ENCODE assay signal across 9 mouse cellular contexts in the genomic region with DNA sequence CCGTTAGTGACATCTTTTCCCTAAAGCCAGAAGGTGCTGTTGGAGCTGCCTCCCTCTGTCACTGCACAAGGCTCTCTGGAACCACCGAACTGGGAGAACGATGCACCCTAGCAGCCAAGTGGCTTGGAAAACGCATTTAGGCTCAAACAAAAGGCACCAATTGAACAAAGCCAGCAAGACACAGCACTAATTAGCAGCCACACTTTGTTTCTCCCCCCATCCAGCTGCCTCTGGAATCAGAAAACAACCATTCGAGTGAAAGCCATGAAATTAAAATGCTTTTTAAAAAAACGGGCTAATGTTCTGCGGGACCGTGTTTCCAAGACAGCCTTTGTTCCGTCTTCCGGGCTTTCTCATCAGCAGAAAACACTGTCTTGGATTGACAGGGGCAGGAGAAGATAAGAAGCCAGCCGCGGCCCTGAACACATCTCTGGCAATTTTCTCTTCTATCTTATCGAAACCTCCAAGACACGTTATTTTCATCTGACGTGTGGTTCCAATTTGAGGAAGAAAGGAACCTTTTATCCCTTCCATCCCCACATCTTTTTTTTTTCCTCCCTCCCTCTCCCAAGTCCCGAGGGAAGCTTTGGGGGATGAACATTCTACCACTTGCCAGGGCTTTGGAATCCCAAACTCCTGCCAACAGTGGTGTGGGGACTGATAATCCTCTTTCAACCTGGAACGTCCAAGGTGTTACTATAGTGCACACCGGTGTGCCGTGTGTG. TPM values are rescaled to one million over a fixed set of nuclear protein-coding genes. Genes with fewer than 3 reads are reported as not detected.
DNase-seq lines count a peak whose midpoint lies in the region; ATAC-seq lines count a peak whose summit lies in the region.
"Had no signal": no experiment of that assay in that cellular context is flagged by ENCODE, and none has a peak within 500 bp of the region (broad histone marks: within the 10 kb centered on the region; RNA-seq: fewer than 3 reads in every experiment).

No protein-coding gene starts in this region.

- intact Hi-C loops in heart, postnatal 25 days (cut with DNase I) = no loop called here
- intact Hi-C loops in gastrocnemius, postnatal 36 days (cut with DNase I) = no loop called here

- H3K27me3 ChIP-seq in heart, embryonic 15.5 days = no peaks in the 10 kb centered on the region
- H3K27me3 ChIP-seq in embryonic facial prominence, embryonic 10.5 days (replicated peaks; ENCODE audit: low read depth, poor library complexity, severe bottlenecking) = peaks cover 13% of the 10 kb centered on the region; the same call in 1 of the 2 replicates
- no peaks in the 10 kb centered on the region for H3K27me3 ChIP-seq in intestine, embryonic 14.5 days (replicated peaks; ENCODE audit: control insufficient read depth, insufficient read depth, low read length)
- H3K27me3 ChIP-seq in midbrain, embryonic 15.5 days (replicated peaks) = no peaks in the 10 kb centered on the region

- no peak for ATAC-seq in heart, embryonic 15.5 days (replicated peaks; ENCODE audit: insufficient number of reproducible peaks, insufficient read depth, low FRiP score, low read depth)
- ATAC-seq in intestine, embryonic 14.5 days (replicated peaks; ENCODE audit: low FRiP score, low TSS enrichment, low read depth) = no peak
- ATAC-seq in midbrain, embryonic 15.5 days (replicated peaks) = no peak

- no peaks in the 10 kb centered on the region for H3K9me3 ChIP-seq in heart, embryonic 15.5 days (replicated peaks)
- no peaks in the 10 kb centered on the region for H3K9me3 ChIP-seq in embryonic facial prominence, embryonic 10.5 days
- H3K9me3 ChIP-seq in intestine, embryonic 14.5 days (ENCODE audit: control insufficient read depth, low read length) = no peaks in the 10 kb centered on the region
- no peaks in the 10 kb centered on the region for H3K9me3 ChIP-seq in midbrain, embryonic 15.5 days

- peaks cover 34% of the 10 kb centered on the region for H3K4me1 ChIP-seq in heart, embryonic 15.5 days (replicated peaks)
- H3K4me1 ChIP-seq in embryonic facial prominence, embryonic 10.5 days = peaks cover 42% of the 10 kb centered on the region
- no peaks in the 10 kb centered on the region for H3K4me1 ChIP-seq in intestine, embryonic 14.5 days (replicated peaks; ENCODE audit: control insufficient read depth, insufficient read depth, low read length)
- H3K4me1 ChIP-seq in midbrain, embryonic 15.5 days = peaks cover 31% of the 10 kb centered on the region

- H3K4me3 ChIP-seq in heart, embryonic 15.5 days = no peak overlapping the region
- H3K4me3 ChIP-seq in embryonic facial prominence, embryonic 10.5 days = peak overlapping the region; percentile 33; the same call in 1 of the 2 replicates
- H3K4me3 ChIP-seq in intestine, embryonic 14.5 days (ENCODE audit: low read depth, low read length) = no peak overlapping the region
- 0 out of 2 replicates have a peak overlapping the region, but pooled peaks have one; percentile 4 for H3K4me3 ChIP-seq in midbrain, embryonic 15.5 days

- no peak overlapping the region for H3K9ac ChIP-seq in heart, embryonic 15.5 days
- H3K9ac ChIP-seq in intestine, embryonic 14.5 days (ENCODE audit: low read length) = no peak overlapping the region
- H3K9ac ChIP-seq in midbrain, embryonic 15.5 days = no peak overlapping the region; the same call in 1 of the 2 replicates

- 9% methylated on average over 19 of the region's 19 CpGs for WGBS in heart, embryonic 15.5 days
- 10% methylated on average over 19 of the region's 19 CpGs for WGBS in embryonic facial prominence, embryonic 10.5 days
- 30% methylated on average over 19 of the region's 19 CpGs for WGBS in intestine, embryonic 14.5 days
- WGBS in midbrain, embryonic 15.5 days = 2% methylated on average over 19 of the region's 19 CpGs

- no peaks in the 10 kb centered on the region for H3K36me3 ChIP-seq in heart, embryonic 15.5 days
- H3K36me3 ChIP-seq in embryonic facial prominence, embryonic 10.5 days (replicated peaks) = no peaks in the 10 kb centered on the region
- H3K36me3 ChIP-seq in intestine, embryonic 14.5 days (ENCODE audit: control insufficient read depth, insufficient read depth, low read length) = no peaks in the 10 kb centered on the region
- no peaks in the 10 kb centered on the region for H3K36me3 ChIP-seq in midbrain, embryonic 15.5 days (replicated peaks)

- no peak overlapping the region; the same call in 1 of the 2 replicates for H3K27ac ChIP-seq in heart, embryonic 15.5 days
- peak overlapping the region; percentile 44; the same call in 1 of the 2 replicates for H3K27ac ChIP-seq in embryonic facial prominence, embryonic 10.5 days (replicated peaks)
- no peak overlapping the region for H3K27ac ChIP-seq in intestine, embryonic 14.5 days (ENCODE audit: low read depth)
- peak overlapping the region; percentile 83 for H3K27ac ChIP-seq in midbrain, embryonic 15.5 days

- H3K4me2 ChIP-seq in heart, embryonic 15.5 days = peak overlapping the region; percentile 53
- 0 out of 2 replicates have a peak overlapping the region, but pooled peaks have one; percentile 11 for H3K4me2 ChIP-seq in intestine, embryonic 14.5 days (ENCODE audit: low read length)
- H3K4me2 ChIP-seq in midbrain, embryonic 15.5 days = peak overlapping the region; percentile 36

- no peak for DNase-seq in heart, postnatal 25 days (ENCODE audit: low spot score)
- DNase-seq in embryonic facial prominence, embryonic 10.5 days (ENCODE audit: low spot score) = no peak
- DNase-seq in intestine, embryonic 14.5 days (ENCODE audit: low spot score) = no peak
- no peak for DNase-seq in gastrocnemius, postnatal 36 days
- no peak for DNase-seq in spleen, adult 12 weeks (ENCODE audit: low spot score)
- no peak for DNase-seq in thymus, postnatal 25 days
- DNase-seq: kidney, adult 8-10 months had no signal

RNA-seq across cellular contexts. Expression of gene Sec14l1, which starts 54.8 kb away (rescaled TPM):
- 42.1 and 48.8 TPM in 2 replicates for polyA plus RNA-seq in heart, embryonic 15.5 days (2015; fragmentation: Nextera tagmentation; extraction: Ambion mirVana)
- total RNA-seq in heart, postnatal 25 days (2021) = 10 to 100 TPM; 71.7 to 74.1 TPM
- 50.6 and 51.8 TPM in 2 replicates for polyA plus RNA-seq in embryonic facial prominence, embryonic 10.5 days (2016; fragmentation: Nextera tagmentation; extraction: Ambion mirVana)
- 22.3 and 23.6 TPM in 2 replicates for polyA plus RNA-seq in intestine, embryonic 14.5 days (2014; fragmentation: Nextera tagmentation; extraction: Ambion mirVana)
- polyA plus RNA-seq in midbrain, embryonic 15.5 days (2015; fragmentation: Nextera tagmentation; extraction: Ambion mirVana) = 62.8 and 63.9 TPM in 2 replicates
- total RNA-seq in gastrocnemius, postnatal 36 days (2021) = 10 to 100 TPM; 37.6 to 42.9 TPM

Comparison
In these comparisons a context has a peak if more than half of its experiments do, and no peak if none do; other contexts are left out.
1. H3K27ac ChIP-seq: peak in embryonic facial prominence, embryonic 10.5 days (single experiment) and midbrain, embryonic 15.5 days (single experiment); none in heart, embryonic 15.5 days (single experiment) and intestine, embryonic 14.5 days (single experiment).
2. H3K4me3 ChIP-seq: peak in embryonic facial prominence, embryonic 10.5 days (single experiment) and midbrain, embryonic 15.5 days (single experiment); none in heart, embryonic 15.5 days (single experiment) and intestine, embryonic 14.5 days (single experiment).
3. Peak in every context shown above with its lines, with median percentiles within 50 percentile points of each other: H3K4me2 ChIP-seq.